Mouse (Mus musculus): ENCODE results near the gene Tex35.

The Tex35 gene

DNA sequence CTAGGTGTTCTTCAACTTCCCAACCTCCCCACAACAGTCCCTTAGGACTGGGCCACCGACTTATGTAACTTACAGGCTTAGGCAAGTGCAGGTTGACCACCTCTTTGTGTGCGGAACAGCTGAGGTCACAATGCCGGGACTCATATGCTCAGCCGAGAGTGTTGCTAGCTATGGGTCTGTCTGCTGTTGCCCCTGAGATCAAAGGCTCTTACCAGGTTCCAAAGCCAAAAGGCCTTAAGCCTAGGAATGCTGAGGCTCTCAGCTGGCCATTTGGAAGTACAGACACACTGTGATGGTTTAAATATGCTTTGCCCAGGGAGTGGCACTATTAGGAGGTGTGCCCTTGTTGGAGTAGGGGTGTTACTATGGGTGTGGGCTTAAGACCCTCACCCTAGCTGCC, at the start of gene Tex35:
TSS of gene Tex35 (minus strand) at position 101 of the 400 bp plus-strand sequence.
- no peak for DNase-seq (ENCODE audit: low read depth in 2 of 2, low spot score in 2 of 2)

DNA sequence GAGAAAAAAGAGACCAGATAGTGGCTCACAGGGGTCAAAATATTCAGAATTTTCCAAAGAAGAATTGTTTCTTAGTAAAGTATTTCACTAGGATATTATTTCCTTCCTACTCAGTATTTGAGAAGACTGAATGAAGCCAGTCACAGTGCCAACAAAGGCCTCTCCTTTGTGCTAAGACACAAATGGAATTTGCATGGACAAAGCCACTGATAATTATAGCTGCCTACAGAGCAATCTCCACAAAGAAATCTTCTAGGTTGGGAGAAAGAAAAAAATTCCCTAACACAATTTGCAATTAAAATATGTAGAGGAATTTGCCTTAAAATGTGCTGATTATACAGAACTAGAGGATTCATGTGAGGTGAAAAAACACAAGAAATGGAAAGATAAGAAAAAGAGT, 45.3 kb upstream of the Tex35 start:
- DNase-seq (ENCODE audit: low read depth in 2 of 2, low spot score in 2 of 2), result no peak

DNA sequence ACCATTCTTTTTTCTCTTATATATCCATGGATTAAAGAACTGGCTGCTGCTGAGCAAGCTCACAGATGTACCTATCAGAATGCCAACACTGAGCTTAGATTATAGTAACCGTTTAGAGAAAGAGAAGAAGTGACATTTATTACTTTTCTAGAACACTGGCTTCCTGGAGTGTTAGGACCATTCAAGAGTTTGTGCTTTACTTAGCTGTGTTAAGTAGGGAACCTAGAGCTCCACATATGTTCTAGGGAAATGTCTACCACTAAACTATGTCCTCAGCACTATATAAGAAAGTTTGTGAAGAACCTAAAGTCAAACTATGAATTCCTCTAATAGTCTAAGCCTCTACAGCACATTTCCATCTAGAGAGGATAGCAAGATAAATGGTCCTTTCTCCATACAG, 41.6 kb upstream of the Tex35 start:
- DNase-seq (ENCODE audit: low read depth in 2 of 2, low spot score in 2 of 2), result no peak

DNA sequence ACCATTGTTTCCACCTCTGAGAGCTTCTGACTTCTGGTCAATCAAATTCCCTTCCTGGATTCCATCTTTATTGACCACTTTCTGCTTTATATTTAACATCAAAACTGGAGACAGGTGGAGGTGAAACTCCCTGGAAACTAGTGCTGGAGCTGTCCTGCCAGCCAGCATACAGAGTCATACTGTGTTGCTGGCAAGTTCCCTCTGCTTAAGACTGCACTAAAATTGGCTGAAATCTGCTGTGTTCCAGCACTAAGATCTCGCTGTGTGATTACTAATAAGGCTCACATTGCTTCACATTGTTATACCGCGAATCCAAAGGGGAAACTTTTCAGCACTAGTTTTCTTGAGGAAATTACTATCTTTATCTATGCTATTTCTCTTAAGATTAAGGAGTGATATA, 36.1 kb upstream of the Tex35 start:
- no peak for DNase-seq (ENCODE audit: low read depth in 2 of 2, low spot score in 2 of 2)

DNA sequence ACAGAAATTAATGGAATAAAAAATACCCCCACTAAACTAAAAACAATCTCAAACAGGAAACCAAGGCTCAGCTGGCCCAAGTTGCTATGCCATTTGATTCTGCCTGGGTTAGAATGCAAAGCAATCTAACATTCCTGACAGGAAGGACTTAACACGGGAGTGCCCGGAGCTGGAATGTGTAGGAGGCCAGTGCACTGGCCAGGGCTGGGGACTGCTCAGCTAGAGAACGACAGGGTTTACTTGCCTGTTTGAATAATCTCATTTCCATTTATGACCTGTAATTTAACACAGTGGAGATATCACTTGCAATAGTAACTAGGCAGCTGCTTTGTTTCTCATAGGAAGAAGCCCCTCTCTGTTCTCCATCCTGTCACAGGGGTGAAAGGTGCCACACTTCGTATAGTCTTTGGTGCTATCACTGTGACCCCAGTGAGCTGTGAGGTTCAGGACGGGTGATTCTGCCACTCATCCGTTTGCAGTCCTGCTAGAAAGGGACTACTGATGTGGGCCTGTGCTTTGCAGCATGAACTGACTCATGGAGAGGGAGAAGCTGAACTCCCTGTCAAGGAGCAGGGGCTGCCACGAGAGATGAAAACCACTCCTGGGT, 34.9 kb upstream of the Tex35 start:
- DNase-seq (ENCODE audit: low read depth in 2 of 2, low spot score in 2 of 2), result no peak

DNA sequence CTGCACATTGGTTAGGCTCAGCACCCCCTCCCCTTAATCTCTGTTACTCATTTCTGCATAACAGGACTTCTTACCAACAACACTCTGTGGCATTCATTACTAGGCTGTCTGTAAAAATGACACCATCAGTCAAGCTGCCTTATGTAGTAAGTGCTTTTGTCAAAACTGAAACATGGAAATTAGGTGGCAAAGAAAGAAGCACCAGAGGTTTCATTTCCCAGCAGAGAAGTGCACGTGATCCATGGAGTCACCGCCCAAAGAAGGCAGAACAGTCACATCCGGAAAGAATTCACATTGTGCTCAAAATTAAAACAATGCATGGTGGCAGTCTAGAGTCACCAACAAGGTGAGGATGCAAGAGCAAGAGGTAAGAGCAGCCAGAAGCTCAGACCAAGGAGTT, 32.5 kb upstream of the Tex35 start:
- no peak for DNase-seq (ENCODE audit: low read depth in 2 of 2, low spot score in 2 of 2)

DNA sequence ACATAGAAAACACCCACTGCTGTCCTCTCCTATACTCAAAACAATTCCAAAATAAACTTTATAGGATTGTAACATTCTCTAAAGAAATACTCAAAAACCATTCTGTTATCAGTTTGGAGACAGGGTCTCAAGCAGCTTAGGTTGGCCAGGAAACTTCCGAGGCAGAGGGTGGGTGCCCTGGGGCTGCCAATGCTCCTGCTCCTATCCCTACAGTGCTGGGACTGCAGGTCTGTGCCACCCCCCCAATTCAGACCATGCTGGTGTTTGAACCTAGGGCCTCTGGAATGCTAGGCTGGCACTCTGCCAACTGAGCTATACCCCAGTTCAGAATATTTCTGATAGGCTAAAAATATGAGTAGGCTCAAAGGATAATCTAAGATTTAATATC, 29.4 kb upstream of the Tex35 start:
- no peak for DNase-seq (ENCODE audit: low read depth in 2 of 2, low spot score in 2 of 2)

DNA sequence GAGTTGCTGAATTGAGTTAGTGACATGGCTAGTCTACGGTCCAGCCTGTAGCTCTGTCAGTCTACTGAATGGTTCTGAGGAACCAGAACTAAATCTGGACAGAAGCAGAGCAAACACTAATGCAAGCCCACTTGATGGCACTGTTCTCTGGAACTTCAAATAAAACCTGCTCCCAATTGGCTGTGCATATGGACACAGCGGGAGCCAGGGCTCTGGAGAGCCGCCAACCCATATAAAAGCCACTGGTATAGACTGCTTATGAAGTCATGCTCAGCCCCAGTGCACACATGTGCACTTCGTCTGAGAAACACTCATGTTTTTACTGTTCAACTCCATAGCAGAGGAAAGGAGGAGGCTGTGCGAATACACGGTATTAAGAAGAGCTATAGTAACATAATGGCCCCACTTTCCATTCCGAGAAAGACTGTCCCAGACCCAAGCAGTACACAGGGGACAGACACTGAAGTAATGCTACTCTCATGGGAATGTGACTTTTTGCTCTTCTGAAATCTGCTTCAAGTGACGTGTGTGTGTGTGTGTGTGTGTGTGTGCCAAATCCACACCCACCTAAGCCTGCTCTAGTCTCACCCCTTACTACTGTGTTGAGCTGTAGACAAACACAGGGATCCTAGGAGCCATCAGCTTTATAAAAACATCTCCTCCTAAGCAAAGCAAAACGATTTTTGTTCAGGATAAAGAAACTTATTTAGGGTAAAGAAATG, 28.8 kb upstream of the Tex35 start:
- DNase-seq (ENCODE audit: low read depth in 2 of 2, low spot score in 2 of 2), result no peak

DNA sequence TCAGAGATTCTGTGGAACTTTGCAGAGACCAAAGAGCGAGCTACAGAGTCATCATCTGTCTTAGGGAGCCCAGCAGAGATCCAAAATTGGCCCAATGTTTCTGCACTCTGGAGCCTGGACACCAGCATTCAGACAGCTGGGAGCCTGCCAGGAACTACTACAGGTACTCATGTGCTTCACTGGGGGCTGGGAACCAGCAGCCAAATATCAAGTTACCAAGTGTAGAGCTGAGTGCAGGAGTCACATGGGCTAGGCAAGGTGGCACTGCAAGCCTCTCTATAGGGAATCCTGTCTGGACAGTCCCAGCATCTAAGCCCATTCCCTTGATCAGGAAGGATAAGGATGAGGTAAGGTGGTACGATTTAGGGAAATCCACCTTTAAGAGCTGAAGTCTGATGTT, 19.7 kb upstream of the Tex35 start:
- no peak for DNase-seq (ENCODE audit: low read depth in 2 of 2, low spot score in 2 of 2)

DNA sequence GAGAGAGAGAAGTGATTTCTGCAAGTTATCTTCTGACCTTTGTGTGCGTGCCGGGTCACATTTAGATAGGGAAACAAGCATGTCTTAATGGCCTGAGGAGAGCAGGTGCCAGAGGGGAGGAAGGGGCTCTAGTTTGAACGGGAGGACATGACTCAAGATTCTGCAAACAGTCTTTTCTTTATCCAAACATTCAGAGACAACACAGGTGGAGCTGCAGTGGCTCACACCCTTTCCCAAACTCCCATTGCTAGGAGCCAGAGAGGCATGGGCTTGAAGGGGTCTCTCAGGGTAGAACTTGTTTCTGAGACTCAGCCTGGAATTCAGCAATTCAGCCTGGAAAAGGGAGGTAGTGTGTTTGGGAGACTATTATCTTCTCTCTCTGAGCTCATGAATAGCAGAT, 15.4 kb upstream of the Tex35 start:
- no peak for DNase-seq (ENCODE audit: low read depth in 2 of 2, low spot score in 2 of 2)

DNA sequence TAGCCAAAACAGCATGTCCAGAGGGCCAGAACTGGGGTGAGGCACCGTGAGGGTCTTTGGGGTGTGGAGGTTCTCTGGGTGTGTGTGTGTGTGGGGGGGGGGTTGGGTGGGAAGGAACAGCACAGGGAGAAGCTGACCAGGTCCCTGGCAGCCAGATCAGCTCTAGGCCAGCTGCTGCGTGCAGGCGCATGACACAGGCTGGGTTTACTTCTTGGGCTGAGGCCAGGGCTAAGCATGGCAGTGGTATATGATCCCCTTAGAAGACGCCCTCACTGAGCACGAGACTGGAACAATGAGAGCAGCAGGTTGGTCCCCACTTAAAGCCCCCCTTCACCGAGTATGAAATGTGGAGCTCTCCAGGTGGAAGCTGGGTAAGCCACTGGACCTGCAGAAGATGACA, 10.7 kb upstream of the Tex35 start:
- no peak for DNase-seq (ENCODE audit: low read depth in 2 of 2, low spot score in 2 of 2)

DNA sequence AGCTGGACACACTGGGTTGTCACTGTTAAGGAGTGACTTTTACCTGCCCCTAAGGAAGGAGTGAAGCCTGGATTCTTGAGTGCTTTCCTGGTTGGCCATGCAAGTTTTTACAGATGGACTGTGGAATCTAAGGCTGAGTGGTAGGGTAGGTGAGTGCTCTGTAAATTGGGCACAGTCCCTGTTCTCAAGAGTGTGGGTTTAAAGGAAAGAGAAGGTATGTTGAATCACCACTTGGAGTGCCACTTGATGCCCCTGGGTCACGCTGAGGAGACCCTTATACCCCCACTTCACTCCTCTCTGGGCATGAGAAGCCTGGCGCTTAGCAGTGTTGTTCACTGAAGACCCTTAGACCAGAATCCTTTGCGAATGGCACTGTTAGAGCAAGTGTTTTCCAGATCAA, 9.0 kb upstream of the Tex35 start:
- no peak for DNase-seq (ENCODE audit: low read depth in 2 of 2, low spot score in 2 of 2)

DNA sequence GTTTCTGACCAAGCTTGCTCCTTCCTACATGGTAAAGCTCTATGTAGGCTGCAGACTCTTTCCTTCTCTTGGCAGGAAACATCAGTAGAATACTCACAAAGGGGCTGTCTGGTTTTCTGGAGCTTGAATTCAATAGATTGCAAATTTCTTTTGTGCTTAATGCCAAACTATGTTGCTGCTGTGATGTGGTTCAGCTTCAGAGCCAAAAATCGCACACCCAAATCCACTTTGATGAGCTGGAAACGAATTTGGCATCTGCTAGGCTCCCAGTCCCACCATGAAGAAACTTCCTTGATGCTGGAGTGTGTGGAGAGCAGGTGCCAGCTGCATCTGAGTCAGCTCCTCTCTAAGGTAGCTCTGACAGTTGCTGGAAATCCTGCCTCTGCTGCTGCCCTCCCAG, 6.0 kb upstream of the Tex35 start:
- DNase-seq (ENCODE audit: low read depth in 2 of 2, low spot score in 2 of 2), result no peak

DNA sequence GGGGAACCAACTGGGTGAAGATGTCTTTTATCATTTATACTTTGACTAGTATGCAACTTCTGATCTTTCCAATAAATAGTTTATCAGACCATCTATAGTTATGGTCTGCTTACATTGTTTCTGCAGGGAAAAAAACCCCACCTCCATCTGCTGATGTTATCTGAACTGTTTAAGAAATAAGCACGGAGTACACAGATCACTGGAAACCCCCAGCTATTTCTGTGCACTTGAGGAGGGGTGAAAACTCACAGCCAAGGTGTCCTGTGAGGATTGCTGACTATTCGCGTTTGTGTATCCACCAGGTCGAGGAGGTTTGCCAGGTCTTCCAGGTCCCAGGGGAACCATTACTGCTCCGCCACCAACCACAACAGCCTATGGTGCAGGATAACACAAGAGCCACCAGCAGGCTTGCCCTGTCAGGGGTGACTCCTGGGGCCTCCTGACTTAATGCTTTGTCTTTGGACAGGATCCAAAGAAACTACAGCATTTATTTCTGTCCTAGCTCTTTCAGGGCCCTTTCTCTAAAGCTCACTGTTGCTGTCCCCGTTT, 1.9 kb upstream of the Tex35 start:
- DNase-seq (ENCODE audit: low read depth in 2 of 2, low spot score in 2 of 2), result no peak

DNA sequence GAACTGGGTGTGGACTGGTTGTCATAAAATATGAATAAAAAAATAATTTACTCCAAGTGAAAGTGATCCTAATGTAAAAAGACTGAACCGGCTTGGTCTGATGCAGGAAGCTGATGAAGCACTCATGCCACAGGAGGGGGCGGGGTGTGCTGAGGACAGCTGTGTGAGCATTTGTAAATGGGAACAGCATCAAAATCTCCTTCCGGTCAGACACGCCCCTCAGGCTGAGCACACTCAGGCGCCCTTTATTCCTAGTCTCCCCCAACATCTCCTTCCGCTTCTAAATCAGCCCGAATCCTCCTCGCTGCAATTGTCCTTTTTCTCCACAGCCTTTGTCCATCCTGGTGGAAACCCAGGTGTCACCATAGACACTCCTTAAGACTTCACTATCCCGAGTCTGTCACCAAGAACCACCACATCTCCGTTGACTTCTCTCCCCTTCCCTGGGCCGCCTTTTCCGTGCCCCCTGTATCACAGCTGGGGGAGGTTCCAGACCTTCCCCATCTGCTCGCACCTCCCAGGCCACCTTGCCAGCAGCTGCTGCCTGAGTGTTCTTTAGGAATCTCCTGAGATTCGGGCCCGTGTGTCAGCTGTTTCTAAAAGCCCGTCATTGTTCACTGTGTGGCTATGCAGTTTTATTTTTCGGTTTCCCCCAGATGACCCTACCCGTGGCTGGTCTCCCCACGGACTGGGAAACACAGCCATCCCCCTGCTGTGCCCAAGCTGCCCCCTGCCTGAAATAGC, 7.2 kb downstream of the Tex35 start:
- no peak for DNase-seq (ENCODE audit: low read depth in 2 of 2, low spot score in 2 of 2)

DNA sequence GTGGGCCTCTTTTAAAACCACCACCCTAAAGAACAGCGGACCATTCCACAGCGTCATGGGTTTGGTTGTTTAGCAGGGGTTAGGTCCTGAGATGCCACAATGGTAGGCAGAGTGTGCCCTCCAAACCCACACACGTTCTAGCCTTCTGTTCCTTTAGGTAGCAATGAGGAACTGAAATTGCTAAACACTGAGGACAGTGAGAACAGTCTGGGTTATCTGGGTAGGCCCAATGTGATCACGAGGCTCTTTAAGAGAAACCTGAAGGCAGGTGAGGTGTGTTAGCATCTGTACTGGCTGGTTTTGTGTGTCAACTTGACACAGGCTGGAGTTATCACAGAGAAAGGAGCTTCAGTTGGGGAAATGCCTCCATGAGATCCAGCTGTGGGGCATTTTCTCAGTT, 12.9 kb downstream of the Tex35 start:
- no peak for DNase-seq (ENCODE audit: low read depth in 2 of 2, low spot score in 2 of 2)

DNA sequence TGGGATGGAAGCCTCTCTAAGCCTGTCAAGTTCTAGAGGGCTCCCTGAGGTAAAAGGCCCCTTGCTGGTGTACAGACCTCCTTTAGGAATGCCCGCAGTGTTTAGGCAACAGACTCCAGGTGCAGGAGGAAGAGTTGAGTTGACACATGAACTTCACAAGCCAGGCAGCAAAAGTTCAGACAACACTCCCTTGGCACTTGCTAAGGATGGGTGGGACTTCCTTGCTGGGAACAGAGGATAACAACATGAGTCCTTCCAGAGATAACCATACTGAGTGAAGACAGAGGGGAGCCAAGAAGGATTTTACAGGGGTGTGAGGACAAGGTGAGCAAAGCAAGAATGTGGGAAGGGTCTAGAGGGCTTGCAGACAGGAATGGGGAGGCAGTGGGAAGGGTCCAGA, 15.9 kb downstream of the Tex35 start:
- DNase-seq (ENCODE audit: low read depth in 2 of 2, low spot score in 2 of 2), result no peak

DNA sequence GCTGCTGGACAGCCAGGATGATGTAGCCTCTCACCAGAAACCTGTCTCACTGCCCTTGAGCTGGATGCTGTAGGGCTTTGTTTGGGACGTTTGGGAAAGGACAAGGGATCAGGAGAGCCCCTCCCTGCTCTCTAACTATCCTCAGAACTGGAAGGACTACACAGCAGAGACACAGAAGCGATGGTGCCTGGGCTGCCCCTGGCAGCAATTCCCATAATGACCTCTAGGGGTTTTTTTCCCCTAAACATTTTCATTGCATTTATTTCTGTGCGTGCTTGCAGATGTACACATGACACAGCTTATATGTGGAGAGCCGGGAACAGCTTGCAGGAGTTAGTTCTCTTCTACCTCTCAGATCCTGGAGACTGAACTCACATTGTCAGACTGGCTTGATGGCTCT, 16.3 kb downstream of the Tex35 start:
- no peak for DNase-seq (ENCODE audit: low read depth in 2 of 2, low spot score in 2 of 2)

DNA sequence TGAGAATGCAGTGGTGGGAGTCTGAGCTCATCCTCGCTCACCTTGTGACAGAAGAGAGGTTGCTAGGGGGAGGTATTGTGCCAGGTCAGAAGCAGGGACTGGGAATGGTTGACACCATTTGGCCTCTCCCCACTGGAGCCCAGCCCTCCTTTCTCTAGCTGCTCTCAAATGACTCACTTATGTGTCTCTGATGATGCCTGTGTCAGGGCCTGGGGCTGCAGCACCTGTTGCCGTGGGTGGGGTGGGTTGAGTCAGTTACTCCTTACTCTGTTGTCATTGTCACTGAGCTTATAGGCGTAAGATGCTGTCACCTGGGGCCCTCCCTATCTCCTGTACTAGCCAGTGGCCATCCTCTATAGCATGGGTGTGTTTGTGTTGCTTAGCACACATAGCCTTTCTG, 17.6 kb downstream of the Tex35 start:
- DNase-seq (ENCODE audit: low read depth in 2 of 2, low spot score in 2 of 2), result no peak

DNA sequence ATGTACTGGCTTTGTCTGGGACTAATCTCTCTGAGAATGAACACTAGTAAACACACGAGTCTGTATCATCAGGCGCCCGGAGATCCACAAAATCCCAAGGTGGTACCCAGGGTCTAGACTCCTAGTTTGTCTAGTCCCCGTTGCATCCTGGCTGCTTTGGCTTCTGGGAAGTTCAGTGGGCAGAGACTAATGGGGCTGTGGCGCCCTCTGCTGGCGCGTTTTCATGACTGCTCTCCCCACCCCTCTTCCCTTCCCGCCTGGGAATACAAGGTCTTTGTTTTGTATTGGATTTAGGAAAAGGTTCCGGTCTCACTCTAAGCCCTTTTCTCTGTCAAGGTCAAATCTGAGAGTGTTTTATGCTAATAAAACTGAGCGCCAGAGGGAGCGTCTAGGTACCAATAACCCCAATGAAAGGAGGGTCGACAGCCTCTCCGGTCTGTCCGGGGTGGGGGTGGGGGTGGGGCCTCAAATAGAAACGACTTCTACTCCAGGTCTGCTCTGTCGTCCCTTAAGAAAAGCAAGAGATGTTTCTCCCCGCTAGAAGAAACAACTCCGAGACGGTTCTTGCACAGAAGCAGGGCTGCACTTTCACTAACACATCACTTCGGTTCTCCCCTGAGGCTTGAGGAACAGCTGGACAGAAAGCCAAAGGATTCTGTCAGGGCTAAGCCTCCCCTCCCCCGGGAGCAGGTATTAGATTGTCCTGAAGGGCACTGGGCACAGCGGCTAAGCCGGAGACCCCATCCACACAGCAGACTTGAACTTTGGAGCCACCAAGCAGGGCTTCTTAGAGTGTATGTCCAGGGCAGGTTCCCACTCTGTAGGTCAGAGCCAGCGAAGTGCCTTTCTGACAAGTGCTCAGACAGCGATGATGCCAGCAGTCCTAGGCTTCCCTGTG, 22.1 kb downstream of the Tex35 start:
- DNase-seq (ENCODE audit: low read depth in 2 of 2, low spot score in 2 of 2), result peak in 1 of 2 experiments; percentile 25

DNA sequence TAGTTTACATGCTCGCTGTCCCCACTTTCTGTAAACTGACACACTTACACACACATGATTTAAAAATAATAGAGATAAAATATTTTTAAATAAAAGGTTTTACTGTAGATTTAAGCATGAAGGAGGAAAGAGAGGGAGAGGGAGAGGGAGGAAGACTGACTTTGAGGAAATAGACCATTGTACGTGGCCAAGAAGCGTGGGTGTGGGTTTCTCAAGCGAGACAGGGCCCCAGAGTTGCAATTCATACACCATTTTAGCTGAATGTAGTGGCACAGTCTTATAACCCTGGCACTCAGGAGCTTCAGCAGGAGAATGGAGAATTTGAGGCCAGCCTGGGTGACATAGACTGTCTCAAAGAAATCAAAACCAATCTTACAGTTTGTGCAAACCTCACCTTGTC, 25.5 kb downstream of the Tex35 start:
- no peak for DNase-seq (ENCODE audit: low read depth in 2 of 2, low spot score in 2 of 2)
